Mouse (Mus musculus) limb, embryonic 14.5 days (tissue): ENCODE results near the gene Nf1. TPM values are rescaled to one million over a fixed set of nuclear protein-coding genes. Genes with fewer than 3 reads are reported as not detected.

Experiments used
- ATAC-seq: fragments of 200-750 bp; cut with Nextera tagmentation; 2 replicates; pipeline ENCODE4 v1.8.0; 2017; ENCODE audit warnings: low read depth, moderate number of reproducible peaks, moderate TSS enrichment; ENCODE audit not compliant: low FRiP score
- DNase-seq: peaks from one replicate; pipeline ENCODE4 v3.0.0-alpha.2; 2015; ENCODE audit warnings: low spot score
- H3K27ac ChIP-seq: fragments of 300-500 bp; sonication (generic); replicated peaks from 2 replicates; pipeline ENCODE4 v1.5.1; 2014; ENCODE audit warnings: low read depth, mild to moderate bottlenecking, low read length, moderate library complexity, mixed read lengths
- H3K27me3 ChIP-seq: fragments of 300-500 bp; sonication (generic); 2 replicates; pipeline ENCODE4 v1.6.1; 2014; ENCODE audit warnings: low read length, mixed read lengths; ENCODE audit not compliant: control insufficient read depth, insufficient read depth
- H3K36me3 ChIP-seq: fragments of 300-500 bp; sonication (generic); 2 replicates; pipeline ENCODE4 v1.6.1; 2014; ENCODE audit warnings: mild to moderate bottlenecking, low read length, moderate library complexity, mixed read lengths; ENCODE audit not compliant: control insufficient read depth, insufficient read depth
- H3K4me1 ChIP-seq: fragments of 300-500 bp; sonication (generic); 2 replicates; pipeline ENCODE4 v1.6.1; 2014; ENCODE audit warnings: antibody characterized with exemption, low read length, mixed read lengths; ENCODE audit not compliant: control insufficient read depth, insufficient read depth
- H3K4me2 ChIP-seq: fragments of 300-500 bp; sonication (generic); replicated peaks from 2 replicates; pipeline ENCODE4 v1.6.1; 2014; ENCODE audit warnings: low read depth, mild to moderate bottlenecking, low read length, moderate library complexity; ENCODE audit not compliant: severe bottlenecking
- H3K4me3 ChIP-seq: fragments of 300-500 bp; sonication (generic); replicated peaks from 2 replicates; pipeline ENCODE4 v1.5.1; 2014; ENCODE audit warnings: low read length
- H3K9ac ChIP-seq: fragments of 300-500 bp; sonication (generic); 2 replicates; pipeline ENCODE4 v1.6.1; 2014; ENCODE audit warnings: mild to moderate bottlenecking, low read depth, low read length, moderate library complexity; ENCODE audit not compliant: severe bottlenecking
- H3K9me3 ChIP-seq: fragments of 300-500 bp; sonication (generic); 2 replicates; pipeline ENCODE4 v1.6.1; 2016; ENCODE audit warnings: low read length; ENCODE audit not compliant: control insufficient read depth
- POLR2A ChIP-seq: fragments of 200-500 bp; IDR thresholded peaks from 2 replicates; pipeline ENCODE4 v1.8.0; 2012; ENCODE audit warnings: inconsistent platforms, mild to moderate bottlenecking, moderate library complexity, borderline replicate concordance; ENCODE audit not compliant: insufficient read depth, insufficient read length; ENCODE audit errors: extremely low read depth
- WGBS: fragments of 180-500 bp; shearing (Covaris S2); extraction: QIAGEN DNeasy Blood & Tissue Kit; methylation state at CpG from one replicate; pipeline ENCODE4 v1.1.7; 2014; 5-methylcytosine and 5-hydroxymethylcytosine counted together
- polyA plus RNA-seq, 2 experiments: library from polyadenylated mRNA; depleted of rRNA in 1 of 2; stranded (reverse) in 1 of 2; unstranded in 1 of 2; fragments of >200 nt; fragmentation: Nextera tagmentation in 1 of 2; extraction: Ambion mirVana in 1 of 2; gene quantifications; 2 replicates each; pipeline versions ENCODE4 v1.2.1 to v1.2.3; 2012 to 2014

Gene Nf1
- polyA plus RNA-seq, 2 experiments = 10.8 to 21.7 TPM

DNA sequence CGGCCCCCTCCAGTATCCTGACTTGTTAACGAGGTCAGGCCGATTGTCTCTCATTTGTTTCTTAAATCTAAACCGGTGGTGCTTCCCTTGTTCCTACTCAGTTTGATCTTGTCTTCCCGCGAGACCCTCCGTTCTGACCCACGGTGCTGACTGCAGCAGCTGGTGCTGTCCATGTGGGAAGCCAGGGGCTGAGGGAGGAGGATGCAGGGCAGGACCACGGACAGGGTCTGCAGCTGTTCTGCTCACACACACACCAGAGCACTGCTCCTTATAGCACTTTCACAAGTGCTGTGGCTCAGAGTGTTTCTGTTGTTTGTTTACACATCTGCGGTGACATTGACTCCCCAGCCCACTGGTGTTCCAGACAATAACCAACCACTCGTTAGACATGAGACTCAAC lies 254.0 kb downstream of the Nf1 start:
- no peaks in the 10 kb centered on the region for H3K36me3 ChIP-seq
- no peaks in the 10 kb centered on the region for H3K9me3 ChIP-seq
- no peak overlapping the region for H3K4me2 ChIP-seq
- H3K27ac ChIP-seq = no peak overlapping the region
- peaks cover 29% of the 10 kb centered on the region for H3K27me3 ChIP-seq
- 29% methylated on average over 11 of the region's 11 CpGs for WGBS
- no peak overlapping the region for H3K9ac ChIP-seq
- no peak for TF ChIP-seq POLR2A
- DNase-seq = peak; percentile 51
- peaks cover 8% of the 10 kb centered on the region; the same call in 1 of the 2 replicates for H3K4me1 ChIP-seq
- H3K4me3 ChIP-seq = no peak overlapping the region
- ATAC-seq = 0 out of 2 replicates have a peak, but pooled peaks have one; percentile 56

DNA sequence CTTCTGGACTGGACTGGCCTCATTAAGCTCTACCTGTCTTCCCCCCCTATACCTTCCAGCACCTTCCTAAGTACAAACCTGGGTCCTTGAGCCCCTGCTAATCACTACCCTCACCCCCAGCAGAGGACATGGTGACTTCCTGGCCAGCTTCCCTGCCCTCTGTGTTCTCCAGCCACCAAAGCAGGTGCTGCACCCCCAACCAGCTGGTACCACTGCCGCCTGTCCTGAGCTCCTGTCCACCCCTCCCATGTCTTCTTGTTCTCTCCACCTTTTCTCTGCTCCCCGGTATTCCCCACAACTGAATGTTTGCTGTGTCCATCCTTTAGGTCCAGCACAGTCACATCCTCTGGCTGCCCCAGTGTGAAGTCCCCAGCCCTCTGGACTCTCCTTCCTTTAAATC lies 271.0 kb downstream of the Nf1 start:
- no peak for DNase-seq
- Histone ChIP-seq H3K9me3 (no peaks in the 10 kb centered on the region), H3K9ac (no peak overlapping the region), H3K27me3 (no peaks in the 10 kb centered on the region), H3K36me3 (no peaks in the 10 kb centered on the region), H3K4me2 (no peak overlapping the region), H3K4me1 (peaks cover 11% of the 10 kb centered on the region; the same call in 1 of the 2 replicates), H3K27ac (no peak overlapping the region), H3K4me3 (no peak overlapping the region)
- TF ChIP-seq POLR2A = no peak
- no peak for ATAC-seq
- 51% methylated on average over 2 of the region's 2 CpGs for WGBS

- H3K9me3 ChIP-seq = no peaks in the 10 kb centered on the region
- no peaks in the 10 kb centered on the region for H3K27me3 ChIP-seq
- no peaks in the 10 kb centered on the region for H3K36me3 ChIP-seq
- ATAC-seq = 0 out of 2 replicates have a peak, but pooled peaks have one; percentile 23
- WGBS = 15% methylated on average over 13 of the region's 13 CpGs
- no peak overlapping the region for H3K27ac ChIP-seq
- H3K4me1 ChIP-seq = peaks cover 11% of the 10 kb centered on the region; the same call in 1 of the 2 replicates
- no peak overlapping the region for H3K4me3 ChIP-seq
- no peak for TF ChIP-seq POLR2A
- no peak for DNase-seq
- H3K9ac ChIP-seq = no peak overlapping the region
- H3K4me2 ChIP-seq = no peak overlapping the region
Measured at GRCm38 (mm10) chr11:79611011-79611666, 271.6 kb downstream of the Nf1 start.

DNA sequence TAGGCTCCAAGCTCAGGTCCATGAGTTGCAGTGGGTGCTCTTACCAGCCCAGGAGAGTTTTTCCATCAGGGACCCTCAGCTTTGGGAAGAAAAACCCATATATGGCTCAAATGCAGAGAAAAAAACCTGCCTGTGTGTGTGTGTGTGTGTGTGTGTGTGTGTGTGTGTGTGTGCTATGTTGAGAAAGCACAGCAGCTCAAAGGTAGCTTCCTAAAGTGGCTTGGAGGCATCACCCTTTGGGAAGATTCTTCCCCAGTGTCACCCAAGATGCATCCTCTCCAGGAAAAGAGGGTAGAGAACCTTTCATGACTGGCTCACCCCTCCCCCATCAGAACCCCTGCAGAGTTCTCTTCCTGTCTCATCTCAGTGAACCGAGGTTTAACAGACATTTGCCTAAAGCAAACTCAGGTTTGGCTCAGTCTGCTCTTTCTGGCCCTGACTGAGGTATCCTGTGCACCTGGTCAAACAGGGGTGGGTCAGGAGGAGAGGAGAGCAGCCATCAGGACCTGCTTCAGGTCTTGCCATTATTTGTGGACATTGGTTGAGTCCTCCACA lies 272.6 kb downstream of the Nf1 start:
- no peak for ATAC-seq

GRCm38 (mm10) chr11:79613084-79613483 lies 273.6 kb downstream of the Nf1 start:
- no peaks in the 10 kb centered on the region for H3K9me3 ChIP-seq
- H3K27ac ChIP-seq = no peak overlapping the region
- no peaks in the 10 kb centered on the region for H3K36me3 ChIP-seq
- WGBS = 50% methylated on average over 3 of the region's 3 CpGs
- no peak overlapping the region for H3K9ac ChIP-seq
- no peak for DNase-seq
- no peak overlapping the region for H3K4me3 ChIP-seq
- H3K4me1 ChIP-seq = peaks cover 11% of the 10 kb centered on the region; the same call in 1 of the 2 replicates
- no peaks in the 10 kb centered on the region for H3K27me3 ChIP-seq
- H3K4me2 ChIP-seq = no peak overlapping the region
- no peak for ATAC-seq
- TF ChIP-seq POLR2A = no peak

More for the DNA sequence above, 272.6 kb downstream of the Nf1 start:
- TF ChIP-seq POLR2A = no peak
- no peak overlapping the region for H3K4me3 ChIP-seq
- no peak overlapping the region for H3K9ac ChIP-seq
- H3K27me3 ChIP-seq = no peaks in the 10 kb centered on the region
- H3K4me2 ChIP-seq = no peak overlapping the region
- WGBS = 8% methylated on average over 1 of the region's 1 CpGs
- no peaks in the 10 kb centered on the region for H3K36me3 ChIP-seq
- DNase-seq = no peak
- no peak overlapping the region for H3K27ac ChIP-seq
- H3K9me3 ChIP-seq = no peaks in the 10 kb centered on the region
- peaks cover 11% of the 10 kb centered on the region; the same call in 1 of the 2 replicates for H3K4me1 ChIP-seq
